Mouse (Mus musculus): Measurements from ENCODE around the gene Brca1. TPM values are rescaled to one million over a fixed set of nuclear protein-coding genes. Genes with fewer than 3 reads are reported as not detected.

Gene Brca1
- polyA plus RNA-seq, 1 experiment = 4.6 TPM

GRCm38 (mm10) chr11:101525936-101526595 is 25.7 kb downstream of the Brca1 start:
- Histone ChIP-seq H3K4me1 (ENCODE audit: control insufficient read depth, insufficient read depth, low read length) (no peaks in the 10 kb centered on the region), H3K27me3 (ENCODE audit: control insufficient read depth, insufficient read depth, low read length) (no peaks in the 10 kb centered on the region), H3K36me3 (ENCODE audit: control insufficient read depth, insufficient read depth, low read length) (no peaks in the 10 kb centered on the region), H3K4me3 (ENCODE audit: control insufficient read depth, low read depth, low read length) (no peak overlapping the region), H3K27ac (ENCODE audit: control insufficient read depth, insufficient read depth, low read depth, low read length) (no peak overlapping the region)
- no peak for TF ChIP-seq POLR2A (IDR thresholded peaks at IDR 0.05; ENCODE audit: control insufficient read depth, low read depth, low read length)
- TF ChIP-seq CTCF (IDR thresholded peaks at IDR 0.05; ENCODE audit: control insufficient read depth, insufficient read depth, insufficient replicate concordance, low read depth, low read length) = no peak

GRCm38 (mm10) chr11:101525056-101525455 is 26.7 kb downstream of the Brca1 start:
- no peaks in the 10 kb centered on the region for H3K27me3 ChIP-seq (ENCODE audit: control insufficient read depth, insufficient read depth, low read length)
- TF ChIP-seq CTCF (IDR thresholded peaks at IDR 0.05; ENCODE audit: control insufficient read depth, insufficient read depth, insufficient replicate concordance, low read depth, low read length) = no peak
- TF ChIP-seq POLR2A (IDR thresholded peaks at IDR 0.05; ENCODE audit: control insufficient read depth, low read depth, low read length) = no peak
- no peak overlapping the region for H3K27ac ChIP-seq (ENCODE audit: control insufficient read depth, insufficient read depth, low read depth, low read length)
- no peaks in the 10 kb centered on the region for H3K36me3 ChIP-seq (ENCODE audit: control insufficient read depth, insufficient read depth, low read length)
- no peak overlapping the region for H3K4me3 ChIP-seq (ENCODE audit: control insufficient read depth, low read depth, low read length)
- H3K4me1 ChIP-seq (ENCODE audit: control insufficient read depth, insufficient read depth, low read length) = no peaks in the 10 kb centered on the region

- no peak overlapping the region for H3K4me3 ChIP-seq (ENCODE audit: control insufficient read depth, low read depth, low read length)
- no peaks in the 10 kb centered on the region for H3K36me3 ChIP-seq (ENCODE audit: control insufficient read depth, insufficient read depth, low read length)
- H3K27me3 ChIP-seq (ENCODE audit: control insufficient read depth, insufficient read depth, low read length) = no peaks in the 10 kb centered on the region
- H3K4me1 ChIP-seq (ENCODE audit: control insufficient read depth, insufficient read depth, low read length) = no peaks in the 10 kb centered on the region
- TF ChIP-seq CTCF (IDR thresholded peaks at IDR 0.05; ENCODE audit: control insufficient read depth, insufficient read depth, insufficient replicate concordance, low read depth, low read length) (no peak), POLR2A (IDR thresholded peaks at IDR 0.05; ENCODE audit: control insufficient read depth, low read depth, low read length) (no peak)
- no peak overlapping the region for H3K27ac ChIP-seq (ENCODE audit: control insufficient read depth, insufficient read depth, low read depth, low read length)
These were observed 27.3 kb downstream of the Brca1 start for GRCm38 (mm10) chr11:101524446-101524845.

- H3K4me3 ChIP-seq (ENCODE audit: control insufficient read depth, low read depth, low read length) = no peak overlapping the region
- TF ChIP-seq POLR2A (IDR thresholded peaks at IDR 0.05; ENCODE audit: control insufficient read depth, low read depth, low read length) (no peak), CTCF (IDR thresholded peaks at IDR 0.05; ENCODE audit: control insufficient read depth, insufficient read depth, insufficient replicate concordance, low read depth, low read length) (no peak)
- no peaks in the 10 kb centered on the region for H3K4me1 ChIP-seq (ENCODE audit: control insufficient read depth, insufficient read depth, low read length)
- H3K27me3 ChIP-seq (ENCODE audit: control insufficient read depth, insufficient read depth, low read length) = no peaks in the 10 kb centered on the region
- H3K36me3 ChIP-seq (ENCODE audit: control insufficient read depth, insufficient read depth, low read length) = no peaks in the 10 kb centered on the region; the same call in 1 of the 2 replicates
- no peak overlapping the region for H3K27ac ChIP-seq (ENCODE audit: control insufficient read depth, insufficient read depth, low read depth, low read length)
These were observed 32.4 kb downstream of the Brca1 start for GRCm38 (mm10) chr11:101519364-101519763.

GRCm38 (mm10) chr11:101518937-101519336 is 32.8 kb downstream of the Brca1 start:
- Histone ChIP-seq H3K4me1 (ENCODE audit: control insufficient read depth, insufficient read depth, low read length) (no peaks in the 10 kb centered on the region), H3K27ac (ENCODE audit: control insufficient read depth, insufficient read depth, low read depth, low read length) (no peak overlapping the region), H3K27me3 (ENCODE audit: control insufficient read depth, insufficient read depth, low read length) (no peaks in the 10 kb centered on the region), H3K4me3 (ENCODE audit: control insufficient read depth, low read depth, low read length) (no peak overlapping the region), H3K36me3 (ENCODE audit: control insufficient read depth, insufficient read depth, low read length) (no peaks in the 10 kb centered on the region; the same call in 1 of the 2 replicates)
- TF ChIP-seq POLR2A (IDR thresholded peaks at IDR 0.05; ENCODE audit: control insufficient read depth, low read depth, low read length) = no peak
- TF ChIP-seq CTCF (IDR thresholded peaks at IDR 0.05; ENCODE audit: control insufficient read depth, insufficient read depth, insufficient replicate concordance, low read depth, low read length) = no peak; the same call in 1 of the 2 replicates

- Histone ChIP-seq H3K4me3 (ENCODE audit: control insufficient read depth, low read depth, low read length) (no peak overlapping the region), H3K36me3 (ENCODE audit: control insufficient read depth, insufficient read depth, low read length) (no peaks in the 10 kb centered on the region; the same call in 1 of the 2 replicates)
- TF ChIP-seq POLR2A (IDR thresholded peaks at IDR 0.05; ENCODE audit: control insufficient read depth, low read depth, low read length) (no peak), CTCF (IDR thresholded peaks at IDR 0.05; ENCODE audit: control insufficient read depth, insufficient read depth, insufficient replicate concordance, low read depth, low read length) (no peak)
These were observed 44.7 kb downstream of the Brca1 start for GRCm38 (mm10) chr11:101507090-101507489.

GRCm38 (mm10) chr11:101506269-101506780 is 45.4 kb downstream of the Brca1 start:
- no peak overlapping the region for H3K4me3 ChIP-seq (ENCODE audit: control insufficient read depth, low read depth, low read length)
- H3K27ac ChIP-seq (ENCODE audit: control insufficient read depth, insufficient read depth, low read depth, low read length) = no peak overlapping the region
- H3K4me1 ChIP-seq (ENCODE audit: control insufficient read depth, insufficient read depth, low read length) = no peaks in the 10 kb centered on the region
- H3K27me3 ChIP-seq (ENCODE audit: control insufficient read depth, insufficient read depth, low read length) = no peaks in the 10 kb centered on the region
- no peaks in the 10 kb centered on the region for H3K36me3 ChIP-seq (ENCODE audit: control insufficient read depth, insufficient read depth, low read length)
- no peak for TF ChIP-seq POLR2A (IDR thresholded peaks at IDR 0.05; ENCODE audit: control insufficient read depth, low read depth, low read length)

More at GRCm38 (mm10) chr11:101507090-101507489, 44.7 kb downstream of the Brca1 start:
- Histone ChIP-seq H3K27me3 (ENCODE audit: control insufficient read depth, insufficient read depth, low read length) (no peaks in the 10 kb centered on the region), H3K4me1 (ENCODE audit: control insufficient read depth, insufficient read depth, low read length) (no peaks in the 10 kb centered on the region), H3K27ac (ENCODE audit: control insufficient read depth, insufficient read depth, low read depth, low read length) (no peak overlapping the region)
